Mouse (Mus musculus) urinary bladder, postnatal 4 days (tissue): ENCODE measurements around the gene Tm4sf20.

Experiments used
- DNase-seq, 2 experiments: peaks; one replicate each; pipeline ENCODE4 v3.0.0; 2021 to 2022; ENCODE audit warnings: low spot score in 2 of 2

The Tm4sf20 gene

DNA sequence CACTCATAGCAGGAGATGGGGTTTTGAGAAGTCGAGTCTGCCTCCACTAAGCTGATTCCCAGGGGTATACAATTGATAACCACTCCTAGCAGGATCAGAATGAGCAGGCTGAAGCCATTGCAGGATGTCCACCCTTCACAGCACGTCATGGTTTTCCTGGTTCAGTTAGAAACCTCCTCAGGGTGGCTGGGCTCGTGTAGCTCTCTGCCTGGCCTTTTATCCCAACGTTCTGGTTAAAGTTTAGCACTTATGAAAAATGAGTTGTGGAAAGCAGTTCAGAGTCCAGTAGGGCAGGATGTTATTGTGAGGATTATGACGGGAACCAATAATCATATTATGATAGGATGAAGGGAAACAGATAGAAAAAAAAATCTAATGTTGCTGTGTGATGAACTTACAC, at the start of gene Tm4sf20:
Tm4sf20 (minus strand) TSS at position 193 of the 400 bp plus-strand sequence.
- DNase-seq: no peak

DNA sequence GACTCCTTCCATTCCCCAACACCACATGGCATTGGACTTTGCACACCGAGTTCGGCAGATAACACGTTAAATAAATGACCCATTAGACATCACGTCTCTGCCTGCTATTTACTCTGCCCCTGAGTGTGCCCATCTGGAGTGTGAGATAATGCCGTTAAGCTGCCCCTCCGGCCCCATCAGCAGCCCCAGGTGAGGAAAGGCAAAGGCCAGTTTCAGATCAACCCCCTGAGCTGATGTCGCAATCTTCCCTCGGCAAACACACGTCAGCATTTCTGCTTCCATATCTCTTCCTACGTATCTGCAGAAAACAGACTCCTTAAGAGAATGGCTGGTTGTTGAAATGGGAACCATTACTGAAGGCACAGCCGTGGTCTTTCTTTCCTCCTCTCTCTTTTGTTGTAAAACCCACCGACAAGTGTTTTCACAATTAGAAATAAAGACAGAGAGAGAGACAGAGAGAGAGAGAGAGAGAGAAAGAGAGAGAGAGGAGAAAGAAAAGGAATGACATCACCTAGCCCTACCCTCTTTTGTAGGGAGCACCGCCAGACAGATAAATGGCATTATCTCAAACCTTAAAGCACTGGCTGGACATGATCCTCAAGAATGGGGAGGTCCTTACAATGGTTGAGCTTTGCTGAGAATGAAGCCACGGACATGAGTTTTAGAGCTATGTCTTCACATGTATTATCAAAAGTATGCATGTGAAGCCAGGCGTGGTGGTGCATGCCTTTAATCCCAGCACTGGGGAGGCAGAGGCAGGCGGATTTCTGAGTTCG, 47.9 kb upstream of the Tm4sf20 start:
- DNase-seq: no peak

DNA sequence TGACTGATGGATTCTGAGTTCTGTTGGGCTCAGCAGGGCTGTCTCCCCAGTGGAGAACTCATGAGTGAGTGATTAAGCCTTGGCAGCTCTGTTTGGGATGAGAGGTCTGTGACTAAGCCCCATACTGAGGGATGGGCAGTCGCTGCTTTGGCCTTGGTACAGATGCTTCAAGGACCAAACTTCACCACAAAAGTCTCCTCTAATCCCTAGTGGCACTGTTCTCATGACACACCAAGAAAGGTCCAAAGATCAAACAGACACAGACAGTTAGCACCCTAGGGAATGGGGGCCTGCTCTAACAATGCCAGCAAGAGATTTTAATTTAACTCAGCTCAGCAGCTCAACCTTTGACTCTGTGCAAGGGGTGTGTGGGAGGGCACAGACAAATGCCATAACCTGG, 43.5 kb upstream of the Tm4sf20 start:
- DNase-seq: no peak

DNA sequence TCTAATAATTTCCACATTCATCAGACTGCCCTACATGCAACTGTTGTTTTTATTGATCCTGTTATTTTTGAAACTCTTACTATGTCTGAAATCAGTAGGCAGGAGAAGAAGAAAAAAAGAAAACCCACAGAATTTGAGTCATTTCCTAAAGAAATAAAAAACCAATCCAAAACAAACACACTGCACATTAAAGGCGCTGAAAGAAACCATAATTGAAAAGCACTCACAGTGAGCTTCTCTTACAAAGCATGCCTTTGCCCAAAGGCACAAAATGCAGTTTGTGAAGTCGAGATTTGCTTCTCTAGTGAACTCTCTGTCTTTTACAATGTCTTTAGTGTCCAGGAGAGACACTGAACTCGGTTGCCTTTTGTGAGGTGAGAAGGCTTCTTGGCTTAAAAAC, 40.3 kb upstream of the Tm4sf20 start:
- DNase-seq: no peak

DNA sequence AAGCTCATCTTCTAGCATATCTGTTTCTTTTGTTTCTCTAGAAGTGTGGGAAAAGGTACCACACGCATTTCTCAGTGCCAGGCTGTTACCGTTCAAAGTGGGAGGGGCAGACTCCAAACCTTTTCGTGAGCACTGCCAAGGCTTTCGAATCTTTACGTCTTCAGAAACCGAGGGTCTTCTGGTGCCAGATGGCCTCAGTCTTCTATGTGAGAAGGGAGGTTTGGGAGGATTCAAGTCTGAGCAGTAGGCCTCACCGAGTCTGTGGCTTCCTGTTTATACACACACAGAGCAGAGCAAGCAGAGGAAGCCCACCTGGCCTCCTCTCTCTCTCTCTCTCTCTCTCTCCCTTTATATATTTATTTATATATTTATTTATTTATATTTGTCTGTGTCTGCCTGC, 38.9 kb upstream of the Tm4sf20 start:
- no peak for DNase-seq

DNA sequence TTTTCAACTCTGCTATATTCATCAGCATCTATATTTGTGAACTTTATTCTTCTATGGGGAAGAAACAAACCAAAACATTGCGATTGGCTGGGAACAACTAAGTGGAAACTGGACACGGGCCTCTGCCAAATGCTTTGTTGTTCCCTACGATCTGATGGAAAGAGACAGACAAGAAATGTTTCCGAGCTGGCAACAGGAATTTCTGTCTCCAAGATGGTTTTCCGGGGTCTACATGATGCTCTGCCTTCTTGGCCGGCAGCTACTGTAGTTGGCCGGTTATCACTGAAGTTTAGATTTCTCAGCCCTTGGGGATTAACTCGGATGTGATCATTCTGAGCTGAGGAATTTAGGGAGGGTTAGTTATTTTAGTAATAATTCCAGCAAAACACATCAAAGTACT, 38.1 kb upstream of the Tm4sf20 start:
- DNase-seq: no peak

DNA sequence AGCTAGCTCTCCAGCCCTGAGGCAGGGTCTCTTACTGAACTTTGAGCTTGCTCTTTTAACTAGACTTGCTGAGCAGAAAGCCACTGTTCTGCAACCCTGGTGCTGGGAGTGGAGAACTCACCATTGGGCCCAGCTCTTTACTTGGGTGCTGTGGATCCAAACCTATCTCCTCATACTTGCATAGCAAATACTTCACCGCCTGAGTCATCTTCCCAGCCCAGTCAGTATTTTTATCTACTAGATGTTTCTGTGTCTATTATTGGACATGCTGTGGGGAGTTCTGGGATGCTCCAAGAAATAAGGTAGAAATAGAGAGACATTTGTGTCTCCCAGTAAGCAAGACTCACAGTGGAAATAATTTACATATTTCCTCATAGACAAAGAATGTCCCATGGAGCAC, 35.8 kb upstream of the Tm4sf20 start:
- DNase-seq: no peak

DNA sequence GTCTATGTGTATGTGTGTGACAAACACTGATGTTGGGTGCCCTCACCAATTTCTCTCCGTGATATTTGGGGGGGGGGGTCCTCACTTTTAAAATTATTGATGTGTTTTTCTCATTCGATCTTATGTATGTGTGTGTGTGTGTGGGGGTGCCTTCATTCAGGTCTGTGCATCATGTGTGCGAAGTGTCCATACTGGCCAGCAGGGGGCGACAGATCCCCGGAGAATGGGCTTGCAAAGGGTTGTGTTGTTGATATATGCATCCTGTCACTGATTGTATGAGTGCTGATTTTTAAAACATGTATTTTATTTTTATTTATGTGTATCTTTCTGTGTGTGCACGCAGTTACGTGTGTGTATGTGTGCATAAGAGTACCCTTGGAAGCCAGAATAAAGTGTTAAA, 35.3 kb upstream of the Tm4sf20 start:
- no peak for DNase-seq

DNA sequence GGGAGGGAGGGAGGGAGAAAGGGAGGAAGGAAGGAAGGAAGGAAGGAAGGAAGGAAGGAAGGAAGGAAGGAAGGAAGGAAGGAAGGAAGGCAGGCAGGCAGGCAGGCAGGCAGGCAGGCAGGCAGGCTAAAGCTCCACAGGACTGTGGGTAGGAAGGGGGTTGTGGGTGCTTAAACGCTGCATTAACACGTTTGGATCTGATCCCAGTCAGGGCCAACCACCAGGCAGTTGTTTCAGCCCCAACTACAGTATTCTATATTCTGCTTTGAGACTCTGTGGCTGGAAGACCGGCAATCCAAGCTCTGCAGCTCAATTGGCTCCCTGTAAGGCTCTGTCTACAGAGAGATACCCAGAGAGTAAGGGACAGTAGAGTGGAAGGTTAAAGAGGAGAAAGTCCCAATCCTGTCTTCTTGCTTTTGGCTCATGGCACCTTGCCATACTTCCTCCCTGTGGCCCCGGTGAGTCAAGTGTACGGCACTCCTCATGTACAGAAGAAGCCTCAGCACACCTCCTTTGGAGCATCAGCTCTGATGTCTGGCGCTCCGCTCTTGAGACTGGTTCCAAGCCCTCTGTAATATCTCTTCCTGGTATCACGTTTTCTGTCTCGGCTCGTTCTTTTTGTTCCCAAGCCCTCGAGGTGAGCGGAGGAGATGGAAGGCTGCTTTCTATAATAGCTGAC, 33.0 kb upstream of the Tm4sf20 start:
- DNase-seq: no peak

DNA sequence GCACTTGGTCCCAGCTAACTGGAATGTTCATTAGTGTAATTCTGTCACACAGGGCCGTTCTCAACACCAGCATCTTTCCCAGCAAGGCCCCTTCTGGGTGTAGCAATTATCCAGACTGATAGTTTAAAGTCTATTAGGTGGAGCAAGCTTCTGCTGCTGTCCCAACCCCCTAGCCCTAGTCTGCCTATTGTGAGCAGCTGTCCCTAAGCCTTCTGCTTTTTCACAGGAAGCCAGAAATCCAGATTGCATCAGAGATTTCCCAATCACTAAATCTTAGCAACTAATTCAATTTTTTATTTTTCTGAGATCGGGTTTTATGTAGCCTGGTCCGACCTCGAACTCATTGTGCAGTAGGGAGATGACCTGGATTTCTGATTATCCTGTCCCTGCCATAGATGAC, 30.7 kb upstream of the Tm4sf20 start:
- DNase-seq: no peak

DNA sequence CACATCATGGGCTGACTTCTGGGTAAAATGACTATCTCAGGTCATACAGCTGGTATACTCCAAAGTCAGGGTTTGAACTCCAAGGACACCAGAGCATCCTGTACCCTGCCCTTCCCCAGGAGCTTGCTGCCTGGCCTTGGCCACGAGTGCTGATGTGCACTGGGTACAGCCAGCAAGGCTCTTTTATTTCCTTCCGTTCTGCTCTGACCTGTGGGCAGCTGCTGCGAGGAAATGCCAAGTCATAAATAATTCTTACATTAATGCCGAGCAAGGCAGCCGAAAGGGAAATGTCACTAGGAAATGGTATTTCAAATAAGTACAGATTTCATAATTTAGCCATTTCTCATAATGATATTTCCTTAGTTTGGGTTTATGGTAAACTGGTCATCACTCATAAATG, 30.0 kb upstream of the Tm4sf20 start:
- no peak for DNase-seq

DNA sequence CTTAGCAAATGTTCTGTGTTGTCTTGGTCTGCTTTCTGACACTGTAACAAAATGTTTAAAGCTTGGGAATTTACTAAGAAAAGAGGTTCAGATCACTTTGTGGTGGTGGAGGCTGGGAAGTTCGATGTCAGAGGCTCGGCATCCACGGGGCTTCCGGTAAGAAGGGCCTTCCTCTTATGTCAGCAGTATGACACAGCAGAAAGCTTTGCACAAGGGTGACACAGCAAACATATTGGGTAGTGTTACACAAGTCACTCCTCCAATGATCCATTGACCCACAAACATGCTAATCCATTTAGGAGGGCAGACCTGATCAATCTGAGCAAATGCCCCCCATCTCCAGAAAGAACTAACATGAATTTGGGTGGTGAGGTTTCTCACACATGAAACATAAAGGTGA, 28.8 kb upstream of the Tm4sf20 start:
- DNase-seq: no peak

DNA sequence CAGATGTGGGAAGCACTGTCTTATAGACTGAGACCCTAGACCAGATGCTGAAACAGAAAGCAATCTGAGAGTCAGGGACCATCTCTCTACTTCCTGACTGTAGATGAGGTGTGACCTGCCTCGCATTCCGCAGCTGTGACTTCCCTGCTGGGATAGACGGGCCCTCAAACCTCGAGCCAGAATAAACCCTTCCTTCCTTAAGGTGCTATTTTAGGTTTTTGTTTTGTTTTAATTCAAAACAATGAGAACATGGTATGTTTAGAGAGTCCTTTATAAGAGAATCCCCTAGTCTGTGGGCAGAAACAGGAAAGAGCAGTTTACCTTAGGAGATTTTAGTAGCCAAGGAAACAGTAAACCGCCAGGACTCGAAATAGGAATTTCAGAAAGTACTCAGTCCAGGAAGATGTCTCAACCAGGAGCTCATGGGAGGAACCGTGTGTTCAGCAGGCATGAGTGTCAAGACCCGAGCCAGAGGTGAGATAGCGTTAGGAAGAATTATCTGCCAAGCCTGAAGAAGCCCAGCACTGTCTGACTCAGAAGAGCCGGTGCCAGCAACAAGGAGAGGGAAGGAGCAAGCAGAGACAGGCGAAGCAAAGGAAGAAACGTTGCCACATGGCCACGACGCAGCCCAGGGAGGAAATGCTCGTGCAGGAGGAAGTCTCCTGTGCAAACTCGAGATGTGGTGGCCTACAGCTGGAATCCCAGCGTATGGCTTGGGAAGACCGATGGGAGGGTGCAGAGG, 27.6 kb upstream of the Tm4sf20 start:
- no peak for DNase-seq

DNA sequence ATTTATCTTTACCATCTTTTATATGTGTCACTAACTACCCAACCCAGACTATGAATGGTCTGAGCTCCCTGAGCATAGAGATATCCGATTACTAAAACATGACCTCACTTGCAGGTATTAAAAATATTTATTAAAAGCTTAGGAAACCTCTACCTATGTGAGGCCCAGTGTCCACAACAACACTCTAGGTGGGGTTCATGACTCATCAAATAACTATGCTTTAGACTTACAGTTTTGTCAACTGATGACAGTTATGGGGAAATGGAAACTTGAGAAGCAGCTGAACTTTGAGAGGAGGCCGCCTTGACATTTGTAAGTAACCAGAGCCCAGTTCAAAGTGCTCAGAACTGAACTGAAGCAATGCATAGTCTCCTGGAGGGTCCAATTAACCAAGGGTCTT, 26.9 kb upstream of the Tm4sf20 start:
- no peak for DNase-seq

DNA sequence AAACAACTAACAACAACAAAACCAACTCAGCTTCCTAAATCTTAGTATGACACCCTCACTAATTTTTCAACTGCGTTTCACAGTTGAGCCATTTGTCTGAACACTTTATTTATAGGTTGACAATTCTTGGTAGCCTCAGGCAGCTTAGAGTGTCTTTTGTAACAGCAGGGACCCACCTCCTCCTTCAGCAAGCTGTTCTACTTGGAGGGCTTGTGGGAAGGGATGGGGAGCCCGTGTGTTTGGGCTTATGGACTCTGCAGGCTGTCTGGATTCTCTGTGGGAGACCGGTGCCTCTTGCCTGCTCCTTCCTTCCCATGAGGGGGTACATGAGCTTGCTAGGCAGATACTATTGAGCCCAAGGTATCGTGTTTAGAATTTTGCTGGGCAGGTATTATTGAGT, 25.7 kb upstream of the Tm4sf20 start:
- DNase-seq: no peak

DNA sequence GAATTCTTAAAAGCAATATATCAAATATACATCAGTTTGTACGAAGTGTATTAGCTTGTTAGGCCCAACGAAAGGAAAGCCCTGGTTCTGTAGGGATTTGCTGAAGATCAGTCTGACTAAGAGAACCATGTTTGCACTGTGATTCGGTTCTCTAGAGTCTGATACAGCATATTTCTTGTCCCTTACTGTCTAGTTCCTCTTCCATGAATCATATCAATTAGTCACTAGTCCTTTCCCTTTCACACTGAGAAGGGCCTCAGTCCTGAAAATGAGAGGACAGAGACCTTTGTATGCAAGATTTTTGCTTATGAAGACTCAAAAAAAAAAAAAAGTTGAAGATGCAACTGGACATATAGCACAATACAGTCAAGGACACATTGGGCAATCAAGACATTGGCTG, 24.8 kb upstream of the Tm4sf20 start:
- no peak for DNase-seq

DNA sequence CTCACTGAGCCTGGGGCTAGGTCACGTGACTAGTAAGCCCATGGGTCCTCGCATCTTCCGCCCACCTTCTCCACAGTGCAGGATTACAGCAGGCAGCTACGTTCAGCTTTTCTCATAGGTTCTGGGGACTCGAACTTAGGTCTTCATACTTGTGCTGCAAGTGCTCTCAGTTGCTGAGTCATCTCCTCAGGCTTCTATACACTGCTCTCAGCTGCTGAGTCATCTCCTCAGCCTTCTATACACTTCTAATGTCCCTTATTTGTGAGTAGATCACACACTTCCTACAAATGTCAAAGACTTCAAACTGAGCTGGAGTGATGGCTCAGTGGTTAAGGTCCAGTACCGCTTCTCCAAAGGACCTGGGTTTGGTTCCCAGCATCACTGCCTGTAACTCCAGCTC, 24.0 kb upstream of the Tm4sf20 start:
- DNase-seq: no peak

DNA sequence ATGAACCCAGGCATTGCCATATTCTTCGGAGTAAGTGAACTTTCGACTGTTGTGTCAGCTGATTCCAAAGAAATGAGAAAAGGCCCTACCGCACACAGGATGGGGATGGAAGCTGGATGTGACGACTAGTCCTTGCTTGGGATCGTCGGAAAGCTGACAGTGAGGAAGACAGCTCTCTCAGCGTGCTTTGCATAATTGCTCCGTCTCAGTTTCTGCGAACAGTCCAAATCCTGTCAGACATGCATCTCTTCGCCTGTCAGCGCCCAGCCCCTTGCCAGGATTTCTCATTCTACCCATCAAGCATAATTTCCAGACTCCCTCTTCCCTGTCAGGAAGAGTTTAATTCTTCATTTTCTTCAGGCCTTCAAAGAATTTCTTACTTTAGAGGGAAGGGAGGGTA, 22.8 kb upstream of the Tm4sf20 start:
- no peak for DNase-seq

DNA sequence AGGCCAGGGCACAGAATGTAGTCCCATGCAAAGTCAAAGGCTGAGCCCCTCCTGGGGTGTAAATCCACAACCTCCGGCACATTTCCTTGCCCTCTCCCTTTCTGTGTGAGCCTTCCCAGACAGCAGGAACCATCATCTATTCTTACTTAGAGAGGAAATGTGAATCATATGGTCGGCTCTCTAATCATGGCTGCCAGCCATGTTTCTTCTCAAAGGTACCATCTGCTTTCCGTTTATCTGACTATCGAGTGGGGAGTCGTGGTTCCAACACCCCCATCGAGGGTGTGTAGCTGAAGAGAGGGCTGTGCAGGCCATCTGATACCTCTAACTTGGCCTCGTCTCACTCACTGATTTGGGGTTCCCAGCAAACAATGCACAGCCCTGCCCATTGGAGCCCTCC, 19.8 kb upstream of the Tm4sf20 start:
- no peak for DNase-seq

DNA sequence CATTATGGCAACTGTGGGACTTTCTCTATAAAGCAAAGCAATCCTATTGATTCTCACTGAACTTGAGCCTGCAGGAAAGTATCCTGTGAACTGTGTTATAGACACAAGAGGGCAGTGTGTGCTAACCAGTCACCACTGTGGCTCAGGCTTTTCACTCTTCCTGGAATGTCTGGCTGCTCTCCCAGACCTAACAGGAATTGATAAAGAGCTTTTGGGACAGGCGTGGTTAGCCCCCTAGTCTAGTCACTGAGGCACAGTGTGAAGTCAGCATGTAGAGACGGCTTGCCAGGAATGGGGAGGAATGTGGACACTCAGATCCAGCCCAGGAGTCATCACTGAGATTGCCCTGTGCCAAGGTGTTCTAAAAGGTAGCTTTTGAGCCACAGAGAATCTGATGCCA, 19.2 kb upstream of the Tm4sf20 start:
- peak; percentile 59 to 64 for DNase-seq

DNA sequence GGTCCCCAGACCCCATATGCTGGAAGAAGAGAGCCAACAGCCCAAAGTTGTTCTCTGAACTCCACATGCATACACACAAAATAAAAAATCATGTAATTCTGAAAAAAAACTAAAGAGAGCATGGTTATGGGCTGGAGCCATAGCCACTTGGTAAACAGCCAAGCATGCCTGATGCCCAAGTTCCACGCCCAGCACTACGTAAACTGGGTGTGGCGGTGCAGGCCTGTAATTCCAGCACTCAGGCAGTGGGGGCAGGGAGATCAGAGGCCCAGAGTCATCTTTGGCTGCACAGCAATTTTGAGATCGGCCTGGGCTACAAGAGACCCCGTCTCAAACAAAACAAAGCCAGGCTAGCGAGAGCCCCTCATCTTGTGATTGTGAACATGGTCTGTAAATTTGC, 17.3 kb upstream of the Tm4sf20 start:
- DNase-seq: no peak

DNA sequence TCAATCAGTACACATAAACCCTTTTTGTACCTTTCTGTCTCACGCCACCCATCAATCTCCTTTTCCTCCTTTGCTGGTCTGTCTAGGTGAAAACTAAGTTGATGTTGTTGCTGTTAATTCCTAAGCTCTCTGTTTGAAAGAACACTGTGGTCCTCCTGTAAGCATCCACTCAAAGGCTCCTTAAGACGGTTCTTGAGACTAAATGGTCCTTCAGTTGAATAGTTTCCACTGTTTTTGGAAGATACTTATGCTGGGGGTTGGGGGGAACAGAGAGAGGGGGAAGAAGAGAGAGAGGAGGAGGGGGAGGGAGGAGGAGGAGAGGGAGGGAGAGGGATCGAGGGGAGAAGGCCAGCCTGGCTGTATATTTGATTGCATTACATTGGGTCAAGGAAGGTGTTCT, 15.3 kb upstream of the Tm4sf20 start:
- no peak for DNase-seq

DNA sequence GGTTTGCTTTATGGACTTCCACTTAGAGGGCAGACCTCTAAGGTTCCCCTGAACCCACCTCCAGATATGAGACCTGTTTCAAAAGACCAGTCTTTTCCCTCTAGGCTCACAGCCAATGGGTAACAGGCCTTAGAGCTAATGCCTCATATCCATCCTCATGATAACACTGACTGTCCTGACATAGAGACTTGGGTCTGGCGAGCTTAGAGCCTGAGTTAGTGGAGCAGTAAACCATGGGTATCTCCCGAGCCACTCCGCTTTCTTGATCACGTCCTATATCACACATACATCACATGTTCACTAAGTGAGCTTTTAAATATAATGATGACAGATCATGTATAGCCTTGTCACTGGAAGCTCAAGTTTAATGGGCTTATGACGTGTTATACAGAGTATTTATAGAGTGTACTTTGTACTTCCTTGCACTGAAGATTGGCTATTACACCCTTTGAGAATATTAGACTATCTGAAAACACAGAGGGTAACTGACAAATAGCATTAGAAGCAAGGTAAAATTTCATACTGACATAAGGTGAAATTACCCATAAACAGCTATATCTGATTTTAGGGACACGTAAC, 11.2 kb upstream of the Tm4sf20 start:
- DNase-seq: no peak
